Mouse (Mus musculus) T-cell, adult 2 months (primary cell): ENCODE data around the gene Jsrp1.

ENCODE experiments used
- DNase-seq: peaks from one replicate; pipeline ENCODE4 v3.0.0; 2022; ENCODE audit warnings: low spot score

Jsrp1 gene

DNA sequence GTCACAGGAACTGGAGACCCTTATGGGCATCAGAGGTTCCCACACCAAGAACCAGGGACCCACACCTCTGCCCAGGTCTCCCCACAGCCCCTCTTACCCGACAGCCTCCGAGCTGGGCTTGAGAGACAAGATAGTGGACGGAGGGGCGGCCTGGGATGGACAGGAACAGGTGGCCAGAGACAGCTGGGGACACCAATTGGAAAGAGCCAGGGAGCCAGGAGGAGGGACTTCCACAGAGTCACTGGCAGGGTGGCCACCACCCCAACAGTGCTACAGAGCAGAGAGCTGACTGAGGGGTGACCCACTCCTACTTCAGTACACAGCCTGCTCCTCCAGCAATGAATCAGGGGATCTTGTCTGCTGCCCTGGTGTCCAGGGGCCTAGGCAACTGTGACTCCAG, at the start of gene Jsrp1:
Gene Jsrp1 (minus strand): TSS at position 133 of the 400 bp plus-strand sequence.
- no peak for DNase-seq

DNA sequence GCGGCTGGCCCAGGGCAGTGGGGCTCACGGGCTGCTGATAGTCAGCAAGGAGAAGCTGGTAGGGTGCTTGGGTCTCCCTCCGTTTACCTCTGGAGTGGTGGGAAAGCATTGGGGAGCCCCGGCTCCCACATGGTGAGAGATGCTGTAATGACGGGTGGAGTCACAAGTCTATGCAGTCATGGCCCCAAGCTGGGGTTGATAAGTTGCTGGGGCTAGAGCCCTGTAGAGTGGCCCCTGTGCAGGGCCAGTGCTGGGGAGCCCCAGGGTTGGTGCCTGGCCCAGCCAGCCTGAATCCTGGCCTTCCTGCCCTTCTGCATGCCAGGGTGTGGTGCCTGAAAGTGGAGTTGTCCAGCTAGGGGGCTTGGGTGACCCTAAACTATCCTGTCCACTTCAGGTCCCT, 49.0 kb upstream of the Jsrp1 start:
- DNase-seq: no peak

DNA sequence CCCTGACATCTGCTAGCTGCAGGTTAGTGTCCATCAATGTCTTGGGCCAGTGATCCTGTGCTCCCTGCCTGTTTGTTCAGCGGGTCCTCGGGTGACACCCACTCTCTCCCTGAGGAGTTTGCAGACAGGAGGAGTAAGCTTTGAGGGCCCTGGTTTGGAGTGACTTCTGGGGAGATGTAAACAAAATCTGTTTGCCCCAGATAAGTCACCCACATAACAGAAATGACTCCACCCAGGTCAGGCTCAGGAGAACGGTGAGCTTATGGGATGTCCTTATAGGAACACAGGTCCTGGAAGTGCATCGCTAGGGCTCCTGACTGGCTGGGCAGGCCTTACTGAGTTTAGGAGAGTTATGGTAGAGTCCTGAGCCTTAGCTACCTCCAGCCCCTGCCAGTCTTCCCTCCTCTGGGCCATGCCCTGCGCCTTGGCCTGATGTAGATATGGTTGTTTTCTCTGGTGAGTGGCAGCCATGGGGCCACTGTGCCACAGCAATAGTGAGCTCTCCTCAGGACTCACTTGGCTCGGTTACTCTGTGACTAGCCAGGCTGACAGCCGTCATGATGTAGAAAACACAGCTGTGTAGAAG, 45.1 kb upstream of the Jsrp1 start:
- DNase-seq: no peak

DNA sequence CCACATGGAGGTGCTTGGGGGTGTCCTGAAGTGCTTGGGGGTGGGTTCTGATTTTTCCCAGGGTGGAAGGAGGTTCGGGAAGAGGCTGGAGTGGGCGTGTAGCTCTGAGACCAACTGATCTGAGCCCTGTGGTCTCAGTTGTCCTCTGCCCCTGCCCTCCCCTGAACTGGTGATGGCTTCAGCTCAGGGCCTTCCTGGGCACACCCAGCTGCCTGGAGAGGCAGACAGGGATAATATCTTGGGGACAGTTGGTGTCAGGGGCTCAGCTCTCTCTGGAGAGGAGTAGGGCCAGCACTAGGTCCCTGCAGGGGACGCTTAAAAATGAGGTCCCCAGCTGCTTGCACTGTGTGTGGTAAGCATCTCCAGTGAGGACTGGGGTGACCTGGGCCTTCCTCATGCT, 44.5 kb upstream of the Jsrp1 start:
- no peak for DNase-seq

DNA sequence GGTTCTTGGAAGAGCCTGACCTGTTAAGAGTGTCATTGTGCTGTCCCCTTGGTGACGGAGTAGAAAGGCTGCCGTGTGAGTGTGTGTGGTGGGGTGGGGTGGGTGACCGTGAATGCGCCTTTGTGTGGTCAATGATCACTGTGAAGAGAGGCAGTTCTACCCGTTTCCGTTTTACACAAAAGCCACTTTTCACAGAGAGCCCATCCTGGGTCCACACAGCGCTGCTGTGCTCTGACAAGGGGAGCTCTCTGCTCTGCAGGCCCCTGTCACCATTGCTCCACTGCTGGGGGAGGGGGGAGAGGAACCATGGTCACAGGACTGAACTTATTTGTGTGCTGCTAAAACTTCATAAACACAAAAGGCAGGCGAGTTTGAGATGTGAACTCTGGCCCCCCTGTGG, 44.1 kb upstream of the Jsrp1 start:
- no peak for DNase-seq

DNA sequence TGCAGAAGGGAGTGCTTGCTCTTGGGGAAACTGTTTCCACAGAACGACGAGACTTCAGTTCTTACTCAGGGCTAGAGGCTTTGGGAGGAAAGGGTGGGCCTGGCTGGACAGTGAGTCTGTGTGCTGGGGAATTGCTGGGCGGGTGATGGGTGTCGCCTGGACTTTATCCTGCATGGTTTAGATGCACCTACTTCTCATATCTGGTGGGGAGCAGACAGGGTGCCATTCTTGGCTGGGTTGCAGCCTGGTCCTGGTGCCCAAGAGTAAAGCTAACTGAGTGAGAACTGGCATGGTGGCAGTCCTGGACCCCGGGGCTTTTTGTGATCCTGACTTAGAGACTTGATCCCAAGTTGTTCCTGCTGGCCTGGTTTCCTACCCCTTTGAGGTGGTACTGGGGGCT, 43.6 kb upstream of the Jsrp1 start:
- DNase-seq: no peak

DNA sequence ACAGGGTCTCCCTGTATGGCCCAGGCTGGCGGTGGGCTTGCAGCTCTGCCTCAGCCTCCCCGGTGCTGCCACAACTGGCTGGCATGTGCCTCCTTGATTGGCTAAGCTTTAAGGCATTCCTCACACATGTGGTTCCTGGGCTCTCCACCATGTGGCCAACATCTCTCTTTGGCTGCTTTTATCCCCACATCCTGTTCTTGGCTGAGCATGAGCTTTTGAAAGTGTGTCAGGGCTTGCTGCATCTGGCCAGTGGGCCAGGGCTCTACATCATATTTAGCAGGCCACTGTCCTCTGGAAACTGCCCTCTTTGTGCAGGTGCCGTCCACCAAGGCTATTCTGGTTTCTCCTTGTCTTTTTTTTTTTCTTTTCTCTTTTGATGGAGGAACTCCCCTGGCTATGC, 43.0 kb upstream of the Jsrp1 start:
- DNase-seq: peak; percentile 21

DNA sequence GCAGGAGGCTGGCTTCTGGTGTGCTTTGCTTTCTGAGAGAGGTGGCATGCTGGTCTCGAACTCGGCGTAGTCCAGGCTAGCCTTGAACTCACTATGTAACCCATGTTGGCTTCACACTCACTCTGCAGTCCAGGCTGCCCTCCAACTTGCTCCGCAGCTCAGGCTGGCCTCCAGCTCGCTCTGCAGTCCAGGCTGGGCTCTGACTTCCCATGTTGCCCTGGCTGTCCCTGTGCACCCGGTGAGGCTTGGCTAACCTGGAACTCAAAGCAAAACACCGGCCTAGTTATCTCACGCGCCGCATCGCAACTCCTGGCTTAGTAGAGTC, 42.4 kb upstream of the Jsrp1 start:
- no peak for DNase-seq

DNA sequence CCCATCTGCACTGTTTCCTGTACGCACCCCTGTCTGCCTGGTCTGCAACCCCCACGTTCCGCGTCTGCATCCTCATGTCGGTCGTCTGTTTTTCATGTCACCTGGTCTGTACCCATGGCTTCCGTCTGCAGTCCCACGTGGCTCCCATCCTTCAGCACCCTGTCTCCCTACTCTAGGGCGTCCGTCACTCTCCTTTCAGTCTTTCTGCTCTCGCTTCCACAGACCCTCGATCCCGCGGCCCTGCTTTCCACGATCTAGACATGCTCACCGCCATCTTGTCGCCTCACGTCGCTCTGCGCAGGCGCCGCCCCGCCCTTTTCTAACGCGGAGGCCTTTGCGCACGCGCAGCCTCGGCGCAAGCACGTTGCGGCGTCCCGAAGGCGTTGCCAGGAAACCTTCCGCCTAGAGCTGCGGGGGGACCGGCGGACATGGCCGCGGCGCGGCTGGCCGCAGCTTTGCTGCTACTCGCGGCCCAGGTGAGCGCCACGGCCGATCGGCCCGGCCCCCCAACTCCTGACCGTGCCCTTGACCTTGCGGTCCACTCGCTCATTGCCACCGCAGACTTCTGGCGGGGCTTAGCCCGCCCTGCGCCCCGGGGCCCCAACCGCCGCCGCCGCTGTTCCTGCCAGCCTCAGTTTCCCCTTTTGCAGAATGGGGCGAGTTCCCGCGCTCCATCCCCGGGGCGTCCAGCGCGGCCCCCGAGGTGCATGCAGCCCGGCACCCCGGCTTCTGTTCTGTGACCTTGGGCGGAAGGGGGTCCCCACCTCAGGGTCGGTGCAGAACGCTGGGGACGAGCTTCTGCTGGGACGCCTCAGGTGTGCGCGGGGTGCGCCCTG, 41.8 kb upstream of the Jsrp1 start, which contains the start of the genes Lsm7 and Sppl2b:
Gene Lsm7 (minus strand): TSS at position 297 of the 836 bp plus-strand sequence.
Gene Sppl2b (plus strand): TSS at position 363 of the 836 bp plus-strand sequence.
- peak; percentile 96 for DNase-seq

DNA sequence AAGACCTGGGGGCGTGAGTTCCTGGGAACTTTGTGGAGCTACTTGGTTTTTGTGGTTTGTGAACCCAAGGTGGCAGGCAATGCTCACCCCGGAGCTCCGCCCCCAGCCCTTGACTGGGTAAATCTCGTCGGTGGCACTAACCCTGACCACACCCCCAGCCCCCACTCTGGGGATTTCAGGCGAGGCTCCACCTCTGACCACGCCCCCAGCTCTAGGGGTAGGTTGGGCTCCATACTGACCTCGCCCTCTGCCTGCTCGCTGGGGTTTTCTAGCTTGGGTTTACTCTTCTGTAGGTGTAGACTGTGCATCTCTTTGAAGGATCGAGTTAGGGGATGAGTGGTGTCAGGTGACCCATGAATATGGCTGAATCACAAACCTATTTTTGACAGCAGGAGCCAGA, 35.3 kb upstream of the Jsrp1 start:
- DNase-seq: peak; percentile 73

DNA sequence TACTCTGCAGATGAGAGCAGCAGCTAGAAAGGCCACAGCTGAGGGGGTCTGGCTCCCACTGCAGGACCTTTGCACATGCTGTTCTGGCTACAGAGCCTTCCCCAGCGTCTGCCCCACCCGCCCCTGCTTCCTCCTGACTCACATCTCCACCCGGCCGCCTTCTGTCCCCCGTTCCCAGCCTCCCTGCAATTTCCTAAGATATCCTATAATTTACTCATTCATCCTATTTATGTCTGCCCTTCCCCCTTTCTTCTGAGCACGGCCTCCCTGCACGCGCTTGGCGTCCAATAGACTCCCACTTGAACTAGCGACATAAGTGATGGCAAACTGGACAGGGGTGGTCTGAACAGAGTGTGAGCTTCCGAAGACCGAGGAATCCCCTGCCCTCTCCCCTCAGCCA, 32.4 kb upstream of the Jsrp1 start:
- DNase-seq: no peak

DNA sequence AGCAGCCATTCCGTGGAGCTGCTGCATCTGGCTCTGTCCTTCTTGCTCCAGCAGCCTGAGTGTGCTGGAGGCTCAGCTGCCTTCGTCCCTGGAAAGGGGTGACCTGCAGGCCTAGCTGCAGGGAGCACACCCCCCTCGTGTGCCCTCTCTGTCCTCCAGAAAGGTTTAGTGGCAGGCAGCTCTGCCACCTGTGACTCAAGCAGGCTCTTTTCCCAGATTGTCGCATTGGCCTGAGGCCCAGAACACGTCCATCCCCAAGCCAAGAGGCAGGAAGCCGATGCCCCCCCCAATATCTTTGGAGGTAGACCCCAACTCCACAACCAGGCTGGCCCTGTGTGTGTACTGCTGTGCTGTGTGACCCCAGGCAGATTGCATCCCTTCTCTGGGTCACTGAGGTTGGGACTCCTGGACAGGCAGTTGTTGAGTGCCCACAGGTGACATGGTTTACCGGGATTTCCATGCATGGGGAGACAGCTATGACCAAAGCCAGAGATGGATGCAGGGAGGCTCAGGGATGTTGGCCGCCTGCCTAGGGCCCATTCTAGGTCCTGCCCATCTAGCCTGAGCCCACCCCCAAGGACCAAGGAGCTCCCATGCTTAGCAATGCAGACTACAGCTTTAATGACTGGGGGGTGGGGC, 31.9 kb upstream of the Jsrp1 start:
- no peak for DNase-seq

DNA sequence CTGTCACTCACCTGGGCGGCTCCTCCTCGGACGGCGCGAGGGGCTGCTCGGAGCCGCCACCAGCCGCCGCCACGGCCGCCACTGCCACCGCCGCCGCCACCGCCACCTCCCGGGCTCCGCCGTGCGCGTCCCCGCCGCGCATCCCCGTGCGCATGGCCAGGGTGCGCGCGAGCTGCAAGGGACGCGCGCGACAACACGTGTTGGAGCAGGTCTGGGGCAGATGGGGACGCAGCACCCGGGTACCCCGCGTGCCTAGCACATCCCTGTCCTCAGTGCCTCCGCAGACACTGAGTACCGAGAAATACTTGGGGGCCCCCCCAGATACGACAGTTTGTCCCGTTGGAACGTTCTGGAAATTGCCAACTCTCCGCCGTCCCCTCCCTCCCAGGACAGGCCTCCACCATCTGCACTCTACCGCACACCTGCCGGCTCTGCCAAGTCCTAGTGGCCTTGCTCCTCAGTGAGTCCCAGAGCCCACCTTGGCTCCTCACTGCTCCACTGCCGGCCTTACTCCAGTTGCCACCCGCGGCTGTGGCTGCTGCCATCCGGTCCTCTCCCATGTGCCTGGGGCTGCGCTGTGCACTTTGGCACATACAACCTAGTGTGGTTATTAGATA, 30.7 kb upstream of the Jsrp1 start, which contains the start of gene Lingo3:
Gene Lingo3 (minus strand): TSS at position 109 of the 617 bp plus-strand sequence.
- DNase-seq: no peak

DNA sequence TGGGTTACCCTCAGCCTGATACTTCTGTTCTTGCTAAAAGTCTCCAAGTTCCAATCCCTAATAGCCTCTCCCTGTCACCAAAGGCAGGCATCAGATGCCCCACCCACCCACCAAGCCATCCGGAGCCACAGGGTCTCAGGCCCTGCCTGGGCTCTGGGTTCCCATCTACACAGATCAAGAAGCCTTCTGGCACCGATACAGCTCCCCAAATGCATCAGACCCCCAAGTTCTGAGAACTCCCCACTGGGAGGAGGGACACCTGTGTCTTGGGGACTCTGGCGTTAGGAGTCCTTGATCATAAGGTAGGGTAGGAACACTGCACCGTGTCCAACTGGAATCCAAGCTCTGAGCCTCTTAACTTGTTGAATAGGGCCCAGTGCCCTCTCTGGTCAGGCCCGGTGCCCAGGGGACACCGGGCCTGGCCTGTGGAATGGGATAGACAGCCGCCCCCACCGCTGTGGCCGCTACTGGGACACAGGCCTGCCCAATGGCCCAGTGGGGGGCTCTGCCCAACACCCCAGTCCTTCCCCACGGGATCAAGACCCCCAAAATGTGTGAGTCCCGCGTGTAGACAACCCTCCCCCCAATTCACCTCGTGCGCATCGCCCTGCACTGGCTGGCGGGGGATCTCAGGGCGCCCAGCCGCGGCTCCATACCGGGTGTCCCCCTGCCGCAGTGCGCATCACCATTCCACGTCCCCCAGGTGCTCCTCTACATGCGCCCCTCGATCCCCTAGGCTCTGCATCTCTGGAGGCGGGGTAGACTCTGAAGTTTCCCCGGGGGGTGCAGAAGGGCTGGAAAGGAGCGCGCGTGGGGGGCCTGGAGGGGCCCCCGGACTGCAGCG, 30.0 kb upstream of the Jsrp1 start:
- DNase-seq: no peak

DNA sequence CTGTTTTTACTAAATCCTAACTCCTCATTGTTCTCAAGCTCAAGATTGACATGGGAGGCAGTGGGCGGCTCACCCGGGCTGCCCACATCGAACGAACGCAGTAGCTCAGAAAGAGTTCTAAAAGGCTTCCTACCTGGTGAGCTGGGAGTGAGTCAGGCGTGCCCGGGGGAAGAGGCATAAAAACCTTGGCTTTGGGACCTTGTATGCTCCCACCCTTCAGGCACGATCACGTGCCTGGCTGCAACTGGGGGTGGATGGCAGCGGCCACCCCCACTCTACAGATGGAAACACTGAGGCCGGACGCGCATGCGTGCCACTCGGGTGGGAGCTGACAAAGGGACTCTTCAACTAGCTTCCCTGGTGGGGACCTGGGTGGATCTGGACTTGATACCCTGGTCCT, 29.0 kb upstream of the Jsrp1 start:
- no peak for DNase-seq

DNA sequence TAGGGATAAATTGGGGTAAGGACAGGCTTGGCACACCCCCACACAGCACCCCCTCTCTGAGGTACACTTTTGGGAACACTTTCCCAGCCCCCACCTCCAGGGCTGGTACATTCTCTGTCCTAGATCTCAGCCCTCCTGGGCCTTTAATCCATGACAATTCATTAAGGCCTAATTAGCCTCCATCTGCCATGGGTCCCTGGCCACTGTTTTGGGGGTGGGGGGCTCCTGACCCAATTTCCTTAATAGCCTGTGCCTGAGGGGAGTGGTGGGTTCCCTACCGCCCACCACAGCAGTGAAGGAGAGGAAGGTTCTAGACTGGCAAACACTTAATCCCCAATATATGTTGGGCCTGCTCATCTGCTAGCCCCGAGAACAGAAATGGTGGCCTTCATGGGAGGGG, 28.4 kb upstream of the Jsrp1 start:
- no peak for DNase-seq

DNA sequence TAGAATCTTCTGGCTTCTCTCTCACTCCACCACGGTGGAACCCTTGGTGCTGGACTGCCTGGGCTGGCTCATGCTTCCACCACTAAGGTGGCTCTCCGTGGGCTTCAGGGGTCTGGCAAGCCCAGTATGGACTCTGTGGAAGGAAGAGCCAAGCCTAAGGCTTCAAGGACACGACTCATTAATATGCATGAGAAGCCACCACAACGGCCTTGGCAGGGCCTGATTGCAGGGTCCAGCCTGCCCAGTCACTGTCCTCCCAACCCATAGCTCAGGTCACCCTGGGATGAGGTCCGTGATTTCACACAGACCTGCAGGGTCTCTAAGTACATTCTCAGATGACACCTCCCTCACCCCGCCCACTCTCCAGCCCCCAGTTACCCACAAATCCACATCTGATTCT, 26.6 kb upstream of the Jsrp1 start:
- DNase-seq: no peak

DNA sequence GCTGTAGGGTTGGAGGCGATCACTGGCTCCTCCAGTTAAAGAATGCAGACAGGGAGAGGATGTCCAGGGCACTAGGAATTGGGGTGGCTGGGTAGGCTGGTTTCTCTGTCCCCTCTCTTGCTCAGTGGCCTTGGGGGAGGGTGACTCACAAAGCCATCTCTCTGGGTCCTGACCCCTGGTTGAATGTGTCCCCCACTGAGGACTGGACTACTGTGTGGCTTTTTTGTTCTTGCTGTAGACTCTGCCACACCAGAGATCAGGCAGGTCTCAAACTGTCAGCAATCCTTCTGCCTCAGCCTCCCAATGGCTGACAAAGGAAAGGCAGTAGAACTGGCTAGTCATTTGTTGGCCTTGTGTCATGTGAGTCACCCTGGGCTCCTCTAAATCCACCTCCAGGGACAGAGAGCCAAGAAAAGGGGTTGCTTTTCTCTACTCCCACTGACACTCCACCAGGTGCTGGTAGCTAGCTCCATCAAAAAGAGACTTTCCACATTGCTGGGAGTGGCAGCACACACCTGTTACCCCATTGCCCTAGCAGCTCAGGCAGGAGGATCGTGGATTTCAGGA, 25.1 kb upstream of the Jsrp1 start:
- DNase-seq: no peak

DNA sequence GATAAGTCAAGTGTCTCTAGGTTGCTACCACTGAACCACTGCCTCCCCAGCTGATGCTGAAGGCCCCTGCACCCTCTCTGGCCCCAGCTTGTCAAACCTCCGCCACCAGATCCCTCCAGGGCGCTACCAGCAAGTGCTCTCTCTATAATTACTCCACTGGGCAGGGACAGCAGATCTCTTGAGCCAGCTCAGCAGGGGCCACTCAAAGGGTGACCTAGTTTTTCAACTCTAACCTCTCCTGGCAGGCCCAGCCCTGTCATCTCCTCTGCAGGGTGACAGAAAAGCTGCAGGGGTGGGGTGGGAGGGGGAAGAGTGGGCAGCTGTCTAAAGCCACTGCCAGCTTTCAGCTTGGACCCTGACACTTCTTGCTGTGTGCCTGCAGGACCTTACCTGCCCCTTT, 24.5 kb upstream of the Jsrp1 start:
- DNase-seq: no peak

DNA sequence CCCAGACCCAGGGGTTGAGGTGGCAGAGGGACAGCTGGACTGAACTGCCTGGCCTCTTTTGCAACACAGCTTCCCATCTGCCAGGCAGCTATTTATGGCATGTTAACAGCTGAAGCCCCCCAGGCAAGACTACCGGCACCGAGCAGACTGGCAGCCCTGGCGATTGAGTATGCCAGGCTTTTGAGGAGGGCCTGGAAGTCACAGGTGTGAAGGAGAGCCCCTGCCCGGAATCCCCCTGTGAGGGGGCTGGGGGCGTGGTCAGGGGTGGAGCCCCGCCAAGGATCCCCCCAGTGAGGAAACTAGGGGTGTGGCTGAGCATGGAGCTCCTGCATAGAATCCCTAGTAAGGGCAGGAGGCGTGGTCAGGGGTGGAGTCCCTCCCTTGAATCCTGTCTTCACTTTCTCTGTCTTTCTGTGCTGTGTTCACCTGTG, 23.7 kb upstream of the Jsrp1 start:
- DNase-seq: no peak

DNA sequence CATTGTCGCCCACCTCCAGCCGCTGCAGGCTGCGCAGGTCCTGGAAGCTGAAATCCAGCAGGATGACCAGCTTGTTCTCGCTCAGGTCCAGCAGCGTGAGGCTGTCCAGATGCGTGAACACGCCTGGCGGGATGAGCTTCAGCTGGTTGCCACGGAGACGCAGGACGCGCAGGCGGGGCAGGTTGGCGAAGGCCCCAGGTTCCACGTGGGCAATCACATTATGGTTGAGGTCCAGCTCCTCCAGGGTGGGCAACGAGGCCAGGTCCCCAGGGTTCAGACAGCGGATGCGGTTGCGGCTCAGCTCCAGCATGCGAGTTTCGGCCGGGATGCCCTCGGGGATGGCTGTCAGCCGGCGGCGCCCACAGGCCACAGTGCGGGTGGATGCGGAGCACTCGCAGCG, 22.3 kb upstream of the Jsrp1 start:
- no peak for DNase-seq

DNA sequence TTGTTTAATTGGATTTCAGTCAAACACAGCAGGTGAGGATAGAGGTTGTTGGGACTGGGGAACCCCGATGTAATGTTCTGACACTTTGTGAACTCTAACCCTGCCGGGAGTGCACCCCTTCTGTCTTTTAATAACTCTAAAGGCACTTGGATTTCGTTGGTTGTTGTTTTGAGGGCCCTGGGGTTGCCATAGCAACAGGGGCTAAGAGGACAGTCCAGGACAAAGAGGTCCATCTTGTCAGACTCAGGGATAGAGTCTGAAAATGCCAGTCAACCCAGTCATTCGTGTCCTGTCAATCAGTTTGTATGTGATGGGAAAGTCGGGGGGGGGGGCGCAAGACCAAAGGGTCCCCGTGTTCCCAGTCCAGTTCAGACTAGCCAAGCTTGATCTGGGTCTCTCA, 19.5 kb upstream of the Jsrp1 start:
- DNase-seq: no peak
